Mouse (Mus musculus) erythroblast, embryonic 14.5 days (primary cell): ENCODE data around the gene Fgf22.

Source experiments
- GATA1 ChIP-seq: IDR thresholded peaks from 2 replicates; pipeline ENCODE4 v1.6.1; 2012; ENCODE audit warnings: low read length, inconsistent platforms, mixed read lengths
- TAL1 ChIP-seq: IDR thresholded peaks from 3 replicates; pipeline ENCODE4 v1.6.1; 2012; ENCODE audit warnings: low read length, inconsistent platforms, mixed read lengths

DNA sequence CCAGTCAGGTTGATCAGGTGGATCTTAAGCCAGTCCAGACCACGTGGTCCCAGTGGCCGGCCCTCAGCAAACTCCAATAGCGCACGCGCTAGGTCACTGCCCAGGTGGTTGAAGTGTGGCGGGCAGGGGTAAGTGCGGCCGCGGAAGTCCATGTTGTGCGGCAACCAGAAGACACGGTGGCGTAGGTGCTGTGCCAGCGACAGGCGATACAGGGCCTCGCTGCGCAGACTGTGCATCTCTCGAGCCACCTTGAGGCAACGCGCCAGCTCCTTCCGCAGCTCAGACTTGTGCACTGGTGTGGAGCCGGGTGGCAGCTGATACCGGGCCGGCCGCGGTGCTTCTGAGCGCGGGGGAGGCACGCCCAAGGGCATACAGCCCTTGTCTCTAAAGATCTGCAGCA lies 15.6 kb upstream of the Fgf22 start:
- TF ChIP-seq GATA1 (no peak), TAL1 (no peak)
